Mouse (Mus musculus): Measurements from ENCODE around the gene Kdm4d.
"Not testable (repeated sequence)": the region's sequence is repeated elsewhere in the genome, so short reads cannot be mapped to it uniquely, and the experiment has no call there.

Gene Kdm4d

GRCm38 (mm10) chr9:14500023-14500915 lies at the start of gene Kdm4d, which contains the start of gene Cwc15:
Kdm4d (minus strand) TSS chr9:14500482.
Cwc15 (plus strand) TSS chr9:14500617.
- DNase-seq = peak; percentile 97

- no peak for DNase-seq
Observed at GRCm38 (mm10) chr9:14548366-14548761, 48.1 kb upstream of the Kdm4d start.

- no peak for DNase-seq
Observed at GRCm38 (mm10) chr9:14547584-14548365, 47.5 kb upstream of the Kdm4d start.

- DNase-seq = no peak
Observed at GRCm38 (mm10) chr9:14544034-14544757, 43.9 kb upstream of the Kdm4d start.

GRCm38 (mm10) chr9:14534833-14535456 lies 34.7 kb upstream of the Kdm4d start:
- no peak for DNase-seq

- no peak for DNase-seq
Observed at GRCm38 (mm10) chr9:14533659-14534058, 33.4 kb upstream of the Kdm4d start.

- no peak for DNase-seq
Observed at GRCm38 (mm10) chr9:14532283-14532682, 32.0 kb upstream of the Kdm4d start.

GRCm38 (mm10) chr9:14530004-14530403 lies 29.7 kb upstream of the Kdm4d start:
- DNase-seq = no peak

- DNase-seq = peak; percentile 86
Observed at GRCm38 (mm10) chr9:14523408-14524043, 23.2 kb upstream of the Kdm4d start.

GRCm38 (mm10) chr9:14521695-14522094 lies 21.4 kb upstream of the Kdm4d start:
- DNase-seq = no peak

- no peak for DNase-seq
Observed at GRCm38 (mm10) chr9:14520971-14521670, 20.8 kb upstream of the Kdm4d start.

- DNase-seq = no peak
Observed at GRCm38 (mm10) chr9:14518105-14518504, 17.8 kb upstream of the Kdm4d start.

- DNase-seq = no peak
Observed at GRCm38 (mm10) chr9:14517296-14517695, 17.0 kb upstream of the Kdm4d start.

- peak; percentile 69 for DNase-seq
Observed at GRCm38 (mm10) chr9:14512633-14513445, 12.6 kb upstream of the Kdm4d start.

GRCm38 (mm10) chr9:14500916-14501424 lies 688 bp upstream of the Kdm4d start:
- no peak for DNase-seq

GRCm38 (mm10) chr9:14498896-14499705 lies 1.2 kb downstream of the Kdm4d start:
- DNase-seq = no peak

- DNase-seq = not testable (repeated sequence)
Observed at GRCm38 (mm10) chr9:14463668-14464067, 36.6 kb downstream of the Kdm4d start.

GRCm38 (mm10) chr9:14462536-14462935 lies 37.7 kb downstream of the Kdm4d start:
- DNase-seq = not testable (repeated sequence)

GRCm38 (mm10) chr9:14456320-14456719 lies 44.0 kb downstream of the Kdm4d start:
- no peak for DNase-seq
